Mouse (Mus musculus) kidney, adult 2 months (tissue): ENCODE results near the gene BC025920. TPM values are rescaled to one million over a fixed set of nuclear protein-coding genes. Genes with fewer than 3 reads are reported as not detected.
A peak's percentile ranks its signal among the peaks of the same experiment; 100 is the strongest.

Experiments
- DNase-seq: peaks from one replicate; pipeline ENCODE4 v3.0.0; 2021
- H3K27ac ChIP-seq: fragments of 200-500 bp; 2 replicates; pipeline ENCODE4 v1.5.1; 2012; ENCODE audit warnings: low read depth, low read length, control low read depth, inconsistent platforms; ENCODE audit not compliant: insufficient read depth
- H3K27me3 ChIP-seq: fragments of 200-500 bp; replicated peaks from 2 replicates; pipeline ENCODE4 v1.6.1; 2012; ENCODE audit warnings: mild to moderate bottlenecking, moderate library complexity, low read length, inconsistent platforms; ENCODE audit not compliant: control insufficient read depth, insufficient read depth
- H3K36me3 ChIP-seq: fragments of 200-500 bp; 2 replicates; pipeline ENCODE4 v1.6.1; 2012; ENCODE audit warnings: mild to moderate bottlenecking, moderate library complexity, low read length, inconsistent platforms; ENCODE audit not compliant: control insufficient read depth, insufficient read depth
- H3K4me1 ChIP-seq: fragments of 200-500 bp; 2 replicates; pipeline ENCODE4 v1.6.1; 2011; ENCODE audit warnings: low read length; ENCODE audit not compliant: control insufficient read depth, insufficient read depth
- H3K4me3 ChIP-seq: fragments of 200-500 bp; 2 replicates; pipeline ENCODE4 v1.5.1; 2011; ENCODE audit warnings: mild to moderate bottlenecking, low read depth, low read length, control low read depth; ENCODE audit not compliant: insufficient read depth
- CTCF ChIP-seq: fragments of 200-500 bp; conservative IDR thresholded peaks from 2 replicates; pipeline ENCODE4 v1.5.1; 2011; ENCODE audit warnings: low read depth, mild to moderate bottlenecking, control low read depth, low read length, moderate library complexity, mixed read lengths; ENCODE audit not compliant: insufficient read depth, insufficient read length
- POLR2A ChIP-seq: fragments of 200-500 bp; IDR thresholded peaks from one replicate; pipeline ENCODE4 v1.6.1; 2011; ENCODE audit warnings: low read depth, low read length, control low read depth
- WGBS: fragments of 180-500 bp; shearing (Covaris S2); methylation state at CpG from one replicate; pipeline ENCODE4 v1.1.7; 2018; 5-methylcytosine and 5-hydroxymethylcytosine counted together
- polyA plus RNA-seq: library from polyadenylated mRNA; depleted of rRNA; stranded (reverse); fragments of >200 nt; gene quantifications from 2 replicates; pipeline ENCODE4 v1.2.3, GENCODE M21; 2012

Gene BC025920
- polyA plus RNA-seq, 1 experiment = 1.1 TPM

- no peak for DNase-seq
- Histone ChIP-seq H3K36me3 (peaks cover 4% of the 10 kb centered on the region), H3K4me1 (peaks cover 5% of the 10 kb centered on the region; the same call in 1 of the 2 replicates), H3K27ac (peak overlapping the region; percentile 70; the same call in 1 of the 2 replicates), H3K27me3 (no peaks in the 10 kb centered on the region), H3K4me3 (no peak overlapping the region)
- TF ChIP-seq POLR2A (no peak), CTCF (no peak)
- 73% methylated on average over 9 of the region's 9 CpGs for WGBS
Measured at GRCm38 (mm10) chr10:81569507-81570237, 36.4 kb upstream of the BC025920 start.

GRCm38 (mm10) chr10:81570238-81570800 lies 35.8 kb upstream of the BC025920 start:
- H3K4me1 ChIP-seq = 0 out of 2 replicates have a peak, but pooled peaks cover 3% of the 10 kb centered on the region
- 4% methylated on average over 11 of the region's 11 CpGs for WGBS
- peak overlapping the region; percentile 70 for H3K27ac ChIP-seq
- H3K4me3 ChIP-seq = peak overlapping the region; percentile 41; the same call in 1 of the 2 replicates
- TF ChIP-seq POLR2A (no peak), CTCF (no peak)
- no peaks in the 10 kb centered on the region for H3K27me3 ChIP-seq
- no peak for DNase-seq
- H3K36me3 ChIP-seq = no peaks in the 10 kb centered on the region; the same call in none of the 2 replicates

GRCm38 (mm10) chr10:81570831-81571500 lies 35.1 kb upstream of the BC025920 start:
- no peak for TF ChIP-seq POLR2A
- WGBS = under 1% methylated on average over 34 of the region's 34 CpGs

GRCm38 (mm10) chr10:81571501-81571876 lies 34.6 kb upstream of the BC025920 start:
- 1% methylated on average over 18 of the region's 18 CpGs for WGBS

More at GRCm38 (mm10) chr10:81570831-81571500, 35.1 kb upstream of the BC025920 start:
- peak; percentile 98 for DNase-seq
- H3K27me3 ChIP-seq = no peaks in the 10 kb centered on the region
- no peaks in the 10 kb centered on the region for H3K36me3 ChIP-seq
- H3K4me3 ChIP-seq = peak overlapping the region; percentile 43
- H3K4me1 ChIP-seq = 0 out of 2 replicates have a peak, but pooled peaks cover 3% of the 10 kb centered on the region
- H3K27ac ChIP-seq = peak overlapping the region; percentile 73; the same call in 1 of the 2 replicates

GRCm38 (mm10) chr10:81572133-81572671 lies 33.9 kb upstream of the BC025920 start:
- DNase-seq = peak; percentile 43
- Histone ChIP-seq H3K27me3 (no peaks in the 10 kb centered on the region), H3K27ac (0 out of 2 replicates have a peak overlapping the region, but pooled peaks have one; percentile 16), H3K4me1 (0 out of 2 replicates have a peak, but pooled peaks cover 3% of the 10 kb centered on the region), H3K36me3 (no peaks in the 10 kb centered on the region), H3K4me3 (no peak overlapping the region)
- TF ChIP-seq CTCF = no peak
- 18% methylated on average over 9 of the region's 9 CpGs for WGBS

More at GRCm38 (mm10) chr10:81571501-81571876, 34.6 kb upstream of the BC025920 start:
- 0 out of 2 replicates have a peak, but pooled peaks cover 3% of the 10 kb centered on the region for H3K4me1 ChIP-seq
- peak overlapping the region; percentile 43 for H3K4me3 ChIP-seq
- peak overlapping the region; percentile 73; the same call in 1 of the 2 replicates for H3K27ac ChIP-seq
- peak; percentile 99 for DNase-seq
- TF ChIP-seq POLR2A = no peak
- TF ChIP-seq CTCF = no peak
- no peaks in the 10 kb centered on the region for H3K36me3 ChIP-seq
- H3K27me3 ChIP-seq = no peaks in the 10 kb centered on the region

GRCm38 (mm10) chr10:81572975-81573374 lies 33.1 kb upstream of the BC025920 start:
- peak; percentile 36 for DNase-seq
- WGBS = 57% methylated on average over 9 of the region's 9 CpGs
- H3K4me3 ChIP-seq = no peak overlapping the region
- H3K27me3 ChIP-seq = no peaks in the 10 kb centered on the region
- H3K36me3 ChIP-seq = no peaks in the 10 kb centered on the region
- TF ChIP-seq POLR2A (no peak), CTCF (no peak)
- no peak overlapping the region for H3K27ac ChIP-seq
- H3K4me1 ChIP-seq = 0 out of 2 replicates have a peak, but pooled peaks cover 3% of the 10 kb centered on the region
